Mouse (Mus musculus) hindbrain, embryonic 15.5 days (tissue): ENCODE data around the gene Map3k7. TPM values are rescaled to one million over a fixed set of nuclear protein-coding genes. Genes with fewer than 3 reads are reported as not detected.
"Not testable (repeated sequence)": the region's sequence is repeated elsewhere in the genome, so short reads cannot be mapped to it uniquely, and the experiment has no call there.

Experiments used
- ATAC-seq: fragments of 200-750 bp; cut with Nextera tagmentation; 2 replicates; pipeline ENCODE4 v1.8.0; 2017; ENCODE audit warnings: low read depth, moderate number of reproducible peaks, moderate TSS enrichment; ENCODE audit not compliant: low FRiP score
- H3K27ac ChIP-seq: fragments of 300-500 bp; sonication (generic); replicated peaks from 2 replicates; pipeline ENCODE4 v1.5.1; 2015; ENCODE audit warnings: mild to moderate bottlenecking, inconsistent platforms
- H3K27me3 ChIP-seq: fragments of 300-500 bp; sonication (generic); 2 replicates; pipeline ENCODE4 v1.6.1; 2015; ENCODE audit warnings: control low read depth, inconsistent platforms
- H3K36me3 ChIP-seq: fragments of 300-500 bp; sonication (generic); 2 replicates; pipeline ENCODE4 v1.6.1; 2015; ENCODE audit warnings: control low read depth, inconsistent platforms
- H3K4me1 ChIP-seq: fragments of 300-500 bp; sonication (generic); replicated peaks from 2 replicates; pipeline ENCODE4 v1.6.1; 2015; ENCODE audit warnings: control low read depth, inconsistent platforms
- H3K4me2 ChIP-seq: fragments of 300-500 bp; sonication (generic); 2 replicates; pipeline ENCODE4 v1.6.1; 2015; ENCODE audit warnings: moderate library complexity, mild to moderate bottlenecking, inconsistent platforms
- H3K4me3 ChIP-seq: fragments of 300-500 bp; sonication (generic); 2 replicates; pipeline ENCODE4 v1.5.1; 2015; ENCODE audit warnings: mild to moderate bottlenecking, inconsistent platforms
- H3K9ac ChIP-seq: fragments of 300-500 bp; sonication (generic); 2 replicates; pipeline ENCODE4 v1.6.1; 2015; ENCODE audit warnings: inconsistent platforms
- H3K9me3 ChIP-seq: fragments of 300-500 bp; sonication (generic); 2 replicates; pipeline ENCODE4 v1.6.1; 2016; ENCODE audit warnings: control low read depth, inconsistent platforms
- WGBS: fragments of 180-500 bp; shearing (Covaris S2); methylation state at CpG from one replicate; pipeline ENCODE4 v1.1.7; 2015; 5-methylcytosine and 5-hydroxymethylcytosine counted together
- polyA plus RNA-seq: library from polyadenylated mRNA; unstranded; fragments of >200 nt; fragmentation: Nextera tagmentation; extraction: Ambion mirVana; gene quantifications from 2 replicates; pipeline ENCODE4 v1.2.1, GENCODE M21; 2015

The Map3k7 gene
- polyA plus RNA-seq, 1 experiment from 2014 or later = 24.3 TPM

DNA sequence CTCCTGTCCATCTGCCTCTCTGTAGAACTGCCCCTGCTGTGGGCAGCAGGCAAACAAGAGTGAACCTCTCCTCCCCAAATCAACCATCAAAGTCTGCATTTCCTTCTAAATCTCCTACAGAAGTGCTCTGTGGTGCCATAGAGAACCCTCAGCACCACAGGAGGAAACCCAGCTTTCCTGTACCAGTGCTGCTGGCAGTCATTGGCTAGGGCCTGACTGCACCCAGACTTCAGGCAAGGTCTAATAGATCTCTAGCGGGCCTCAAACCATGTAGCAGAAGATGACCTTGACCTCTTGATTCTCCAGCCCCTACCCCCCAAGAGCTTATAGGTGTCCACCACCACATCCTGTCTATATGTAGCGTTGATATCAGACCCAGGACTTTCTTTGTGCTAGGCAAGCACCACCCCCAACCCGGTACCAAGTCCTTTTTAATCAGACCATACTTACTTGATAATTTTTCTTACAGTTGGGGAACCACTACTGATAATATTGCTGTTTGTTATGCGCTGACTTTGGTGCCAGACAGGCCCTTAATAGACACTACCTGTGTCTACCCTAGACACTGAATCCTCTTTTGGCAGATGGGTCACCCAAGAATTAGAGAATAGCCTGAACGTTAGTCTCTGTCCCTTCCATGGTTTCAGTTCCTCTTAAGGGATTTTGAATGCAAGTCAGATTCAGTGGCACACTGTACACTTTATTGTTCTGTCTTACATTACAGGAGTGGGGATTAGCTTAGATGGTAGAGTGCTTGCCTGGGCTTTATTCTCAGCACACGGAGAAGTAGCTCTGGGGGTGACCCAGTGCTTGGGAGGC, 41.1 kb downstream of the Map3k7 start:
- no peak overlapping the region for H3K27ac ChIP-seq
- no peak overlapping the region for H3K4me2 ChIP-seq
- ATAC-seq = no peak
- H3K36me3 ChIP-seq = peaks cover 19% of the 10 kb centered on the region; the same call in 1 of the 2 replicates
- WGBS = 97% methylated on average over 6 of the region's 6 CpGs
- no peaks in the 10 kb centered on the region for H3K27me3 ChIP-seq
- no peaks in the 10 kb centered on the region for H3K4me1 ChIP-seq
- H3K9me3 ChIP-seq = no peaks in the 10 kb centered on the region
- H3K9ac ChIP-seq = no peak overlapping the region
- no peak overlapping the region for H3K4me3 ChIP-seq

DNA sequence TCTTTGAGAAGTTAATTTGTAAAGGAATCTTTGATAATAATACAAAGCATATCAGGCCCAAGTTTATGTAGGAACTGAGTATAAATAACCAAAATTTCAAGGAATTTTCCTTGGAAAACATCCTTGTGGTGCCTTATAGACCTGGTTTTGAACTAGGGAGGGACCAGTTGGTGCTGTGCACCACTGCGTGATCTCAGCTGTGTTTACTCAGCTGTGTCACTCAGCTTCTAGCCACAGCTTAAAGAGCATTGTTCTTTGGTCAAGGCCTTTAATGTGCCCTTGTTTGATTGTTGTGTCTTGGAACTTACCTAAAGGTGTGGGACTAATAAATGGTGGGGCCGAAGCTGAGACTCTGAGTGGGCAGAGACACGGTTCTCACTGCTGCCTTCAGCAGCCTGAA, 43.3 kb downstream of the Map3k7 start:
- no peak overlapping the region for H3K27ac ChIP-seq
- 66% methylated on average over 3 of the region's 3 CpGs for WGBS
- peaks cover 36% of the 10 kb centered on the region for H3K36me3 ChIP-seq
- no peaks in the 10 kb centered on the region for H3K4me1 ChIP-seq
- no peaks in the 10 kb centered on the region for H3K9me3 ChIP-seq
- H3K27me3 ChIP-seq = no peaks in the 10 kb centered on the region
- H3K9ac ChIP-seq = no peak overlapping the region
- ATAC-seq = no peak
- no peak overlapping the region for H3K4me3 ChIP-seq
- H3K4me2 ChIP-seq = no peak overlapping the region

GRCm38 (mm10) chr4:32008095-32008494, 44.2 kb downstream of the Map3k7 start:
- Histone ChIP-seq H3K27ac (no peak overlapping the region), H3K9me3 (no peaks in the 10 kb centered on the region), H3K4me3 (no peak overlapping the region), H3K36me3 (peaks cover 43% of the 10 kb centered on the region), H3K4me2 (no peak overlapping the region), H3K9ac (no peak overlapping the region), H3K27me3 (no peaks in the 10 kb centered on the region), H3K4me1 (no peaks in the 10 kb centered on the region)
- ATAC-seq = no peak
- WGBS = 84% methylated on average over 4 of the region's 4 CpGs

- no peak overlapping the region for H3K9ac ChIP-seq
- no peaks in the 10 kb centered on the region for H3K4me1 ChIP-seq
- no peaks in the 10 kb centered on the region for H3K9me3 ChIP-seq
- H3K36me3 ChIP-seq = peaks cover 53% of the 10 kb centered on the region
- ATAC-seq = no peak
- WGBS = 80% methylated on average over 5 of the region's 5 CpGs
- no peak overlapping the region for H3K4me3 ChIP-seq
- no peak overlapping the region for H3K27ac ChIP-seq
- H3K4me2 ChIP-seq = no peak overlapping the region
- no peaks in the 10 kb centered on the region for H3K27me3 ChIP-seq
These were observed 46.9 kb downstream of the Map3k7 start for GRCm38 (mm10) chr4:32010808-32011207.

GRCm38 (mm10) chr4:32011218-32011973, 47.5 kb downstream of the Map3k7 start:
- 91% methylated on average over 6 of the region's 6 CpGs for WGBS
- Histone ChIP-seq H3K4me2 (no peak overlapping the region), H3K9ac (no peak overlapping the region), H3K4me1 (no peaks in the 10 kb centered on the region), H3K27ac (no peak overlapping the region), H3K9me3 (no peaks in the 10 kb centered on the region), H3K27me3 (no peaks in the 10 kb centered on the region), H3K36me3 (peaks cover 57% of the 10 kb centered on the region), H3K4me3 (no peak overlapping the region)
- ATAC-seq = no peak

- WGBS = 72% methylated on average over 3 of the region's 3 CpGs
- ATAC-seq = no peak
- no peaks in the 10 kb centered on the region for H3K9me3 ChIP-seq
- H3K27me3 ChIP-seq = no peaks in the 10 kb centered on the region
- no peaks in the 10 kb centered on the region for H3K4me1 ChIP-seq
- H3K9ac ChIP-seq = no peak overlapping the region
- peaks cover 54% of the 10 kb centered on the region for H3K36me3 ChIP-seq
- no peak overlapping the region for H3K4me2 ChIP-seq
- H3K4me3 ChIP-seq = no peak overlapping the region
- H3K27ac ChIP-seq = no peak overlapping the region
These were observed 57.2 kb downstream of the Map3k7 start for GRCm38 (mm10) chr4:32021131-32021530.

- Histone ChIP-seq H3K4me3 (no peak overlapping the region), H3K36me3 (peaks cover 44% of the 10 kb centered on the region), H3K27ac (no peak overlapping the region), H3K9me3 (no peaks in the 10 kb centered on the region), H3K9ac (no peak overlapping the region), H3K27me3 (no peaks in the 10 kb centered on the region), H3K4me2 (no peak overlapping the region), H3K4me1 (no peaks in the 10 kb centered on the region)
- WGBS = 97% methylated on average over 6 of the region's 6 CpGs
- no peak for ATAC-seq
These were observed 58.4 kb downstream of the Map3k7 start for GRCm38 (mm10) chr4:32022321-32022720.

DNA sequence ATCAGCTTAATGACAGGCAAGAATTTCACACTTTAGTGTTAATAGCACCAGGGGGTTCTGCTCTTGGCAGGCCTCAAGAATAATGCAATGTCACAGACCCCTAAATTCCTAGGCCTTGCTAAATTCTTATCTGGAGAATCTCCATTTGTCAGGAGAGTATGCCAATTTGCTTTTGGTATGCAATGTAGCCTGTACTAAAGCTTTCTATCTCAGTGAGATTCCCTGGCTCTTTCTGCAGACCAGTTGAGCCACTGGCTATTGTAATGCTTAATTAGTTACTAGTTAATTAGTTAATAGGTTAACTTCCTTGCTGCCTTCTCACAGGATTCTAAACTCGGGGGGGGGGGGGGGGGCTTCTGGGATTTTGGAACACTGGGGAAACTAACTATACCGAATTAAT, 60.3 kb downstream of the Map3k7 start:
- not testable (repeated sequence) for H3K27ac ChIP-seq, H3K27me3 ChIP-seq, H3K4me1 ChIP-seq, H3K9ac ChIP-seq, ATAC-seq, H3K4me3 ChIP-seq, H3K4me2 ChIP-seq, H3K9me3 ChIP-seq
- 77% methylated on average over 2 of the region's 2 CpGs for WGBS
- H3K36me3 ChIP-seq = peaks cover 31% of the 10 kb centered on the region

- no peaks in the 10 kb centered on the region for H3K4me1 ChIP-seq
- 97% methylated on average over 2 of the region's 2 CpGs for WGBS
- no peak for ATAC-seq
- peaks cover 26% of the 10 kb centered on the region for H3K36me3 ChIP-seq
- H3K9ac ChIP-seq = no peak overlapping the region
- H3K27ac ChIP-seq = no peak overlapping the region
- H3K4me3 ChIP-seq = no peak overlapping the region
- no peaks in the 10 kb centered on the region for H3K27me3 ChIP-seq
- no peak overlapping the region for H3K4me2 ChIP-seq
- H3K9me3 ChIP-seq = no peaks in the 10 kb centered on the region
These were observed 61.2 kb downstream of the Map3k7 start for GRCm38 (mm10) chr4:32025105-32025504.

DNA sequence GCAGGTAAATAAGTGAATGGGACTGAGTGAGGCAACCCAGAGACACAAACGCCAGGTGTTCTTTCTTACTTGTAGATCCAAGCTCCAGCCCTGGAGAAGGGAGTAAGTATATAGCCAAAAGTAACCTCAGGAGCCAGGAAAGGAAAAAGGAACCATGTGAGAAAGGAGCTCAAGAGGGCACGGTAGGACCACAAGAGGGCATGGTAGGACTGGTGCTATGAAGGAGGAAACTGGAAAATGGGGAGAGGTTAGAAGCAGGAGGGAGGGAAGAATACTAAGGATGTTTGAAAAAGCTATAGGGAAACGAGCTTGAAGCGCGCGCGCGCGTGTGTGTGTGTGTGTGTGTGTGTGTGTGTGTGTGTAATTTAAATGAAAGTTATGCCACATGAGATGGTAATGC, 63.2 kb downstream of the Map3k7 start:
- 88% methylated on average over 9 of the region's 9 CpGs for WGBS
- Histone ChIP-seq H3K4me3 (no peak overlapping the region), H3K36me3 (peaks cover 10% of the 10 kb centered on the region), H3K9me3 (no peaks in the 10 kb centered on the region), H3K27ac (no peak overlapping the region), H3K4me2 (no peak overlapping the region), H3K9ac (no peak overlapping the region), H3K27me3 (no peaks in the 10 kb centered on the region), H3K4me1 (no peaks in the 10 kb centered on the region)
- no peak for ATAC-seq

GRCm38 (mm10) chr4:32037267-32037666, 73.4 kb downstream of the Map3k7 start:
- Histone ChIP-seq H3K9me3 (no peaks in the 10 kb centered on the region), H3K4me1 (peaks cover 7% of the 10 kb centered on the region), H3K36me3 (no peaks in the 10 kb centered on the region), H3K4me2 (no peak overlapping the region), H3K27me3 (no peaks in the 10 kb centered on the region), H3K9ac (no peak overlapping the region), H3K27ac (no peak overlapping the region; the same call in 1 of the 2 replicates), H3K4me3 (no peak overlapping the region)
- 58% methylated on average over 7 of the region's 7 CpGs for WGBS
- ATAC-seq = no peak; the same call in 1 of the 2 replicates

DNA sequence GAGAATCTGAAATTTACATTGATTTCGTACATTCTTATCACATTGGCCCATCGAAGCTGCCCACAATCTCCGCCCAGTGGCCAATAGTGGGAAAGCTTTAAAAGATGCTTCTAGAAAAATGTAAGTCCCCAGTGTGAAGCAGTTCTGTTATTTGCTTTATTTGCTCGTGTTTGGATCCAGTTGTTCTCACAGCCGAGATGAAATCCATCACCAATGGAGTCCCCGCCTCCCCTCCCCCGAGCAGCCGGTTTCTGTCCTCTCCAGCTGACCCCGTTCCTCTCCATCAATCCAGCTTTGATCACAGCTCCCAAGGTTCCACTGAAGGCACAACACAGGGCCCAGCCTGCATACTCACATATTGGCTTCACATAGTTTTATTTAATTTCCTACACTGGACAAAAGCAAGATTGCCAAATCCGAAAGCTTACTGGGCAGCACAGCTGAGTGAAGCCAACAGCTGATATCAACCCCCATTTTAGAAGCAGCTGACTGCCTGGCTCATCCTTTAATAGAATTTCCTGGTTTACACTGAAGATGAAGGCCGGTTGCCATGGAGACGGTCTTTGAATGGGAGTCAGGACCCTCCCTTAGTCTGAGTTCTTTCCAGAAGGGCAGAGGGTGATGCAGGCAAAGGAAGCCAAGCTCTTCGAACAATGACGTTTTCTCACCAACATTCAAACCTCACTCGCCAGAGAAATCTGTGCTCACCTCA, 78.0 kb downstream of the Map3k7 start:
- Histone ChIP-seq H3K4me2 (no peak overlapping the region), H3K27ac (peak overlapping the region; percentile 26)

More for the DNA sequence above, 78.0 kb downstream of the Map3k7 start:
- no peaks in the 10 kb centered on the region for H3K36me3 ChIP-seq
- H3K9me3 ChIP-seq = no peaks in the 10 kb centered on the region
- ATAC-seq = peak; percentile 71
- H3K9ac ChIP-seq = no peak overlapping the region
- H3K4me1 ChIP-seq = peaks cover 11% of the 10 kb centered on the region
- H3K27me3 ChIP-seq = no peaks in the 10 kb centered on the region
- H3K4me3 ChIP-seq = no peak overlapping the region
- WGBS = 29% methylated on average over 15 of the region's 15 CpGs
